Mouse (Mus musculus): ENCODE results near the gene Sgpp1. TPM values are rescaled to one million over a fixed set of nuclear protein-coding genes. Genes with fewer than 3 reads are reported as not detected.

The Sgpp1 gene
- polyA plus RNA-seq, 1 experiment from 2014 or later: 27.0 TPM

GRCm38 (mm10) chr12:75734167-75734566 is 1.4 kb downstream of the Sgpp1 start:
- TF ChIP-seq CTCF (IDR thresholded peaks at IDR 0.05; ENCODE audit: low read depth): no peak
- WGBS: 10% methylated on average over 10 of the region's 10 CpGs
- no peak overlapping the region for H3K27ac ChIP-seq
- ATAC-seq (replicated peaks; ENCODE audit: low FRiP score, low read depth) (no peak), DNase-seq (ENCODE audit: low spot score) (peak; percentile 35)
- H3K27me3 ChIP-seq (ENCODE audit: insufficient read depth, low read length): no peaks in the 10 kb centered on the region
- no peaks in the 10 kb centered on the region for H3K9me3 ChIP-seq (replicated peaks; ENCODE audit: low read length)
- H3K9ac ChIP-seq (ENCODE audit: low read depth, low read length): peak overlapping the region; percentile 96
- peak overlapping the region; percentile 92 for H3K4me3 ChIP-seq (replicated peaks; ENCODE audit: low read depth, low read length)
- no peaks in the 10 kb centered on the region; the same call in 1 of the 2 replicates for H3K4me1 ChIP-seq (replicated peaks; ENCODE audit: insufficient read depth, low read length)
- no peaks in the 10 kb centered on the region for H3K36me3 ChIP-seq (ENCODE audit: insufficient read depth, low read length)
- peak overlapping the region; percentile 98 for H3K4me2 ChIP-seq (ENCODE audit: low read length)

- no peak for ATAC-seq (replicated peaks; ENCODE audit: low FRiP score, low read depth)
- WGBS: 31% methylated on average over 7 of the region's 7 CpGs
- no peak overlapping the region for H3K9ac ChIP-seq (ENCODE audit: low read depth, low read length)
Observed at GRCm38 (mm10) chr12:75733331-75734070, 2.0 kb downstream of the Sgpp1 start.

GRCm38 (mm10) chr12:75731927-75732443 is 3.5 kb downstream of the Sgpp1 start:
- H3K27ac ChIP-seq: no peak overlapping the region
- no peaks in the 10 kb centered on the region for H3K9me3 ChIP-seq (replicated peaks; ENCODE audit: low read length)
- no peak overlapping the region for H3K4me3 ChIP-seq (replicated peaks; ENCODE audit: low read depth, low read length)
- H3K9ac ChIP-seq (ENCODE audit: low read depth, low read length): no peak overlapping the region
- no peak for TF ChIP-seq CTCF (IDR thresholded peaks at IDR 0.05; ENCODE audit: low read depth)
- H3K27me3 ChIP-seq (ENCODE audit: insufficient read depth, low read length): no peaks in the 10 kb centered on the region
- ATAC-seq (replicated peaks; ENCODE audit: low FRiP score, low read depth) (no peak), DNase-seq (ENCODE audit: low spot score) (no peak)
- H3K4me2 ChIP-seq (ENCODE audit: low read length): no peak overlapping the region
- H3K36me3 ChIP-seq (ENCODE audit: insufficient read depth, low read length): no peaks in the 10 kb centered on the region
- WGBS: 76% methylated on average over 6 of the region's 6 CpGs
- H3K4me1 ChIP-seq (replicated peaks; ENCODE audit: insufficient read depth, low read length): no peaks in the 10 kb centered on the region; the same call in 1 of the 2 replicates

More at GRCm38 (mm10) chr12:75733331-75734070, 2.0 kb downstream of the Sgpp1 start:
- no peak overlapping the region for H3K27ac ChIP-seq
- no peaks in the 10 kb centered on the region for H3K36me3 ChIP-seq (ENCODE audit: insufficient read depth, low read length)
- H3K27me3 ChIP-seq (ENCODE audit: insufficient read depth, low read length): no peaks in the 10 kb centered on the region
- TF ChIP-seq CTCF (IDR thresholded peaks at IDR 0.05; ENCODE audit: low read depth): no peak
- no peaks in the 10 kb centered on the region; the same call in 1 of the 2 replicates for H3K4me1 ChIP-seq (replicated peaks; ENCODE audit: insufficient read depth, low read length)
- H3K4me2 ChIP-seq (ENCODE audit: low read length): peak overlapping the region; percentile 98
- peak; percentile 27 for DNase-seq (ENCODE audit: low spot score)
- H3K9me3 ChIP-seq (replicated peaks; ENCODE audit: low read length): no peaks in the 10 kb centered on the region
- H3K4me3 ChIP-seq (replicated peaks; ENCODE audit: low read depth, low read length): peak overlapping the region; percentile 92

GRCm38 (mm10) chr12:75731508-75731907 is 4.0 kb downstream of the Sgpp1 start:
- WGBS: 84% methylated on average over 3 of the region's 3 CpGs

GRCm38 (mm10) chr12:75730458-75730857 is 5.1 kb downstream of the Sgpp1 start:
- Histone ChIP-seq H3K4me2 (ENCODE audit: low read length) (no peak overlapping the region), H3K27ac (no peak overlapping the region), H3K9me3 (replicated peaks; ENCODE audit: low read length) (no peaks in the 10 kb centered on the region), H3K9ac (ENCODE audit: low read depth, low read length) (no peak overlapping the region), H3K36me3 (ENCODE audit: insufficient read depth, low read length) (no peaks in the 10 kb centered on the region), H3K4me3 (replicated peaks; ENCODE audit: low read depth, low read length) (no peak overlapping the region), H3K27me3 (ENCODE audit: insufficient read depth, low read length) (no peaks in the 10 kb centered on the region), H3K4me1 (replicated peaks; ENCODE audit: insufficient read depth, low read length) (no peaks in the 10 kb centered on the region; the same call in 1 of the 2 replicates)
- WGBS: 70% methylated on average over 4 of the region's 4 CpGs
- no peak for DNase-seq (ENCODE audit: low spot score)
- ATAC-seq (replicated peaks; ENCODE audit: low FRiP score, low read depth): no peak
- TF ChIP-seq CTCF (IDR thresholded peaks at IDR 0.05; ENCODE audit: low read depth): no peak

More at GRCm38 (mm10) chr12:75731508-75731907, 4.0 kb downstream of the Sgpp1 start:
- no peak for TF ChIP-seq CTCF (IDR thresholded peaks at IDR 0.05; ENCODE audit: low read depth)
- DNase-seq (ENCODE audit: low spot score): no peak
- Histone ChIP-seq H3K9ac (ENCODE audit: low read depth, low read length) (no peak overlapping the region), H3K4me2 (ENCODE audit: low read length) (no peak overlapping the region), H3K36me3 (ENCODE audit: insufficient read depth, low read length) (no peaks in the 10 kb centered on the region), H3K4me3 (replicated peaks; ENCODE audit: low read depth, low read length) (no peak overlapping the region), H3K4me1 (replicated peaks; ENCODE audit: insufficient read depth, low read length) (no peaks in the 10 kb centered on the region; the same call in 1 of the 2 replicates), H3K27me3 (ENCODE audit: insufficient read depth, low read length) (no peaks in the 10 kb centered on the region), H3K27ac (no peak overlapping the region), H3K9me3 (replicated peaks; ENCODE audit: low read length) (no peaks in the 10 kb centered on the region)
- no peak for ATAC-seq (replicated peaks; ENCODE audit: low FRiP score, low read depth)

- WGBS: 48% methylated on average over 1 of the region's 1 CpGs
- H3K4me3 ChIP-seq (replicated peaks; ENCODE audit: low read depth, low read length): no peak overlapping the region
- no peaks in the 10 kb centered on the region for H3K36me3 ChIP-seq (ENCODE audit: insufficient read depth, low read length)
- no peak for TF ChIP-seq CTCF (IDR thresholded peaks at IDR 0.05; ENCODE audit: low read depth)
- no peak overlapping the region for H3K4me2 ChIP-seq (ENCODE audit: low read length)
- DNase-seq (ENCODE audit: low spot score) (no peak), ATAC-seq (replicated peaks; ENCODE audit: low FRiP score, low read depth) (no peak)
- H3K27me3 ChIP-seq (ENCODE audit: insufficient read depth, low read length): no peaks in the 10 kb centered on the region
- H3K9me3 ChIP-seq (replicated peaks; ENCODE audit: low read length): no peaks in the 10 kb centered on the region
- H3K9ac ChIP-seq (ENCODE audit: low read depth, low read length): no peak overlapping the region
- no peaks in the 10 kb centered on the region; the same call in 1 of the 2 replicates for H3K4me1 ChIP-seq (replicated peaks; ENCODE audit: insufficient read depth, low read length)
- H3K27ac ChIP-seq: no peak overlapping the region
Observed at GRCm38 (mm10) chr12:75729876-75730275, 5.7 kb downstream of the Sgpp1 start.
